Mouse (Mus musculus) urinary bladder, postnatal 10 days (tissue): ENCODE data around the gene Stard5.

Experiments
- DNase-seq: peaks from one replicate; pipeline ENCODE4 v3.0.0; 2022; ENCODE audit warnings: low spot score

Stard5 gene

DNA sequence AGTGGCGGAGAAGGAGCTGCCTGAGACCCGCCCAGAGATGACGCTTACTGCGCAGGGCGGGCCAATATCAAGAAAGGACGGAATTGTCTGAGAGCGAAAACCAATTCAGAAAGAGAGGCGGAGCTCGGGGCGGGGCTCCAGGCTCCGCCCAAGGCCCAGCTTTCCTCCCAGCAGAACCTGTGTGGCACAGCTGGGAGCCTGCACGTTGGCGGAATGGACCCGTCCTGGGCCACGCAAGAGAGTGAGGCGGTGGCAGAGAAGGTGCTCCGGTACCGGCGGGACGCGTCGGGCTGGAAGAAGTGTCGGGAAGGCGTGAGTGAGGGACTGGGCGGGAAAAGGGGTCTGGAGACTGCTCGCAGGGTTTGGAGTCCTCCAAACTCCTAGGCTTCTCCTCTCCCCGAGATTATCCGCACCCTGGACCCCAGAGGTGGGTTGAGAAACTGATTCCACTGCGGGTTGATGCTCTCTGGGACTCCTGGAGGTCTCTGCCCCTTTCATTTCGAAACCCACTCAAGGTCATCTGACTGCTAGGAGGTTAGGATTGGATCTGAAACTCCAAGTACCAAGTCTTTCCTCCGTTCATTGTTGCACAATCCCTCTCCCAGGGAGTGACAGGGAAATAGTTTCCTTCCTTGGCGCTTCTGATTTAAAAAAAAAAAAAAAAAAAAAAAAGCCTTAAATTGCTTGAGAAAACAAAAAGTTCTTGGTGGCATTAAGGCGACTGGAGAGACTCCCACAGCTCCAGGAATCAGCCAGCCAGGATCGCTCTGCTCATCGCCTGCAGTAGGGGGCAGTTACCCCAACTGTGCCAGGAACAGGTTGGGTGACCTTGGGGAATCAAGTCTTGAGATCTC lies at the start of gene Stard5:
Gene Stard5, plus strand, starts transcription at position 132 of the 854 bp plus-strand sequence.
- peak; percentile 67 for DNase-seq

DNA sequence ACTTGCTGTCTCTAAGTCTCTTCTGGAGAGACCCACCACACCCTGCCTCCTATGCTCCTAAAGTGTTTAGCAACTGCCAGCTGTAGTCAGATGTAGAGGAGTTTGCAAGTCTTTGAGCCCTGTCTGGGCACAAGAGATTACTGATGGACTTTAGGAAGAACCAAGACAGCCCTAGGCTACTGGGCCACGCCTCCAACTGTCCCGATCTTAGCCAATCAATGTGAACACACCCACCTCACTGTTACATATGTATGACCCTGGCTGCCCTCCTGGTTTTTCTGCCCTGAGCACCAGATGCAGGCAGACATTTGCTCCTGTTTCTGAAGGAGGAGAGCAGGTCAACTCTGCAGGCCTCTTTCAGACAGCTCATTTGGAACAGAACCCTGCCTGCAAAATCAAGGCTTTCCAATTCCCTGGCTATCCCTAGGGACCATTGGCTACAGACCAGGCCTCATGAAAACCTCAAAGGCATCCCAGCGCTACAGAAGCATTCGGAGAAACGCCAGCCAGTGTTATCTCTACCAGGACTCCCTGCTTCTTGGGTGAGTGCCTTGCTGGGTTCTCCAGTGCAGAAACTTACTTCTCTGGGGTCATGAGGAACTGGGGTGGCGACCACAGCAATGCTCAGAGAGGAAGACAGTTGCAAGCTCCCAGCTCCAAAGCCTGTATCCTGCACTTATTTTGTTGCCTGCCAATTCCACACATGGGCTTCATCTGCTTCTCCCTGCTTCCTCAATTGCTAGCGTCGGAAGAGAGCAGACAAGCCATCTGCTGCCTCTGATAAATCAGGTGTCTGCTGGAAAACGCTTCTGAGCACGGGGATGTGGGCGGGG lies 46.9 kb upstream of the Stard5 start, which contains the start of gene Tmc3:
Gene Tmc3, plus strand, starts transcription at position 289 of the 833 bp plus-strand sequence.
- no peak for DNase-seq

DNA sequence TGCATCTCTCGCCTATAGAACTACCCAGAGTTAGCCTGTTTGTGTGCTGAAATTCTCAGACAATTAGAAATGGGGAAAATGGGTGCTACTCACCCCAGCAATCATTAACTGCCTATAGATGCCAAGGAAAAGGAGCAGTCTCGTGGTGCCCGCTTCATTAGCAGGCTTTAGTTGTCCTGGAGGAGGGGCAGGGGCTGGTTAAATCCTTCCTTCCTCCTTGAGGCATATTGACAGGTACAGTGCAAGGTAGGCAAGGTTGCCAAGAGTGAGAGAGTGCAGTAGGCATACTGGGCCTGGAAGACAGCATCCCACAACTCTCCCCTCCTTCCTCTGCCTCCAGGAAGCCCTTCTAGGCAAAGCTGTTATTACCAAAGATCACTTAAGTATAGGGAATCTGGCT lies 37.7 kb upstream of the Stard5 start:
- DNase-seq: no peak

DNA sequence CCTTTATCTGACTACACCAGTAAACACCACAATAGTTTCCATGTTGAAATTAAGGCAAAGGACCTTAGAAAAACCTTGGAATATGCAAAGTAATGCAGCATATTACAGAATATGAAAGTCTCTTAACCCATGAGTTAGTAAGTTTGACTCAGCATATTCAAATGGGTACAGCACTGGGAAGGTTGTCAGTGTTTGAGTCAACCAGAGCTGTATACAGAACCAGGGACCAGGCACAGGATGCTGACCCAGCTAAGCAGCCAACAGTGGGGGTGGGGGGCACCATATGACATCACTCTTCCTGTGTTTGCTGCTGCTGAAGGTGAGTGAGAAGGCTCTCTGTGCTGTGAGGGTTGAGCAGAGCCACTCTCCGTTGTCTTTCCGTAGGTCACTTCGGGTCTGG lies 34.7 kb upstream of the Stard5 start:
- no peak for DNase-seq

DNA sequence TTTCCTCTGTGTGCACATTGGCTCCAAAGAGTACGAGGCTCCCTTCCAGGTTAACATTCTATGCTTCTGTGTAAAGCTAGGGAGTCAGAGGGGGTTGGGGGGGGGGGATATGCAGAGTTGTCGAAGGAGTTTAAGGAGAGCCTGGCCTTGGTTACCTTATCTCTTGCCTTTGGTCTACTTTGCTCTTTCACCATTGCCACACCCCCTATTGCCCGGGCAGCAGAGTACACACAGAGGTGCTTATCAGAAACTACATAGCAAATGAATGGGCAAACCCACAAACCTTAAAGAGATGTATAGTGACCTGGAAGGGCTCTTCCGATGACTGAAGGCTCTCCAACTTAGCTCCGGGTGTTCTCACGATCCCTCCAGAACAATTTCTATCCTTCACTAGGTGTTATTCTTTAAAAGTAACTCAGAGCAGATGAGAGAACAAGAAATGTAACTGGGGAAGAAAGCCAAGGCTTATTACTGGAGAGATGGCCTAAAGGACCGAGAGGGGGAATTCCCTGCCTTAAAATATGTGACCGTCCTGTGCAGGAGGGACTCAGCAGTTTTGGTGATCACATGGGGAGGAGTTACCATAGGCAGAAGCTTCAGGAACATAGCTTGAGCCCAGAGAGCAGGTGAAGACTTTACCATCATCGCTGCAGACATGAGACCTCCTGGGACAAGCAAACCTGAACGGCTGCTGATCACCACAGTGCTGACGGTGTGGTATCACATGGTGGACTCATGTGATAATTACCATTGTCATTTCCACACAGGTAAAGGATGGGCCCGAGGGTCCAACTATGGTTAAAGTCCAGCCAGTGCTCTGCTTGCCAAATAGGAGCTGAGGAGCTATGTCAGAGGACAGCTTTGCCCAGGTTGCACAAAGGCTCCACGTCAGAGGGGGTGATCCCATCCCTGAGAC lies 32.5 kb upstream of the Stard5 start:
- DNase-seq: no peak

DNA sequence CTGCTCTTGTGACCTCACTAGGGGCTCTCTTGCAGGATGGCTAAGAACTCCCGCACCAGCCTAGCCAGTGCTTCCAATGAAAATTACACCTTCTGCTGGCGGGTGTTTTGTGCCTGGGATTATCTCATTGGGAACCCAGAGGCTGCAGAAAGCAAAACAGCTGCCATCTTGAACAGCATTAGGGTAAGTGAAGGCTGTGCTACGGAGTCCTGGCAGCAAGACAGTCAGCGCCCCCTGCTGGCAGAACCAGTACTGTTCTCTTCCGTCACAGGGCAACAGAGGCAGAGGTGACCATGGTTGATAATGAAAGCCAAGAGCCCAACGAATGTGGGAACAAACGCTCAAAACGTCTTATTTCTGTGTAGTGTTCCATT lies 31.9 kb upstream of the Stard5 start:
- DNase-seq: no peak

DNA sequence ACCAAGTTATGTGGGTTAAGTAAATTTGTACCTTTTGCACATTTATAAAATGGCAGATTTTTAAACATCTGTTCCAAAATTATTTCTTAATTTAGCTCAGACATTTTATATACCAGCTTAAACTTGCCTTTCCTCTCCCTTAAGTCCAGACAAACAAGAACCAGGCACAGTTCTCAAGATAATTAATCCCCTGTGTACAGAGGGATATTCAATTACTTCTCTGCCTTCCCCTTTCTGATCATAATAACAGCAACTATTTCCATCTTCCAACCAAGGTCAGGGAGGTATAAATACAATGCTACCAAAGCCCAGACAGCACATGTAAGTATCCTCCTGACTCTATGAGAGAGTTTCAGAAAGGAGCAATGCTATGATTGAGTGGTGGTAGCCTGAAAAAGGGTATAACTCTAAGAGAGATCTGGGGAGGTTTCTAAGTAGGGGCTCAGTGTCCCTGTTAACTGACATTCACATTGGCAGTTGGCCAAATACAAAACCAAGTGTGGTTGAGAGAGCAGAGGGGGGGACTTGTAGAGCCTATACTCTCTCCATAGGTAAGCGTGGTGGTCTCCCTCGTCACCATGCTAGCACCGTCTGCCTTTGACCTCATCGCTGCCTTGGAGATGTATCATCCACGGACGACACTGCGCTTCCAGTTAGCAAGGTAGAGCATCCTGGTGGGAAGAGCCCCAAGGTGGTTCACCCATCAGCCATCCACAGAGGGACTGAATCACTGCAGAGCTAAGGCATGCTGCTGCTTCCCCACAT lies 27.4 kb upstream of the Stard5 start:
- no peak for DNase-seq

DNA sequence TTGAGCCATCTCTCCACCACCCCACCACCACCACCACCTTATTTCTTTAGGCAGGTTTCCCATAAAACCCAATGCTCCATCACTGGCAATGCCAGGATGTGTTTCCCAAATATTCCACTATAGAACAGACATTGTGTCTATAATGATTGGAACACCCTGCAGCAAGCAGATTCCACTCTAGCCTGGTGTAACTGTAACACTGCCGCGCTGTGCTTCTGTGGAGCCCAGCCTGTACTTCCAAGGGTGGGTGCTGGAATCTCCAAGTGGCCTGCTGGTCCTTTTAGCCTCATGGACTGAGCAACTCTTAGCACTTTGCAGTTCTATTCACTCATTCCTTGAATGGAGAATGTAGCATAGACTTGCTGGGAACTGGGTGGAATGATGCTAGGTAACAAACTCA lies 25.0 kb upstream of the Stard5 start:
- no peak for DNase-seq

DNA sequence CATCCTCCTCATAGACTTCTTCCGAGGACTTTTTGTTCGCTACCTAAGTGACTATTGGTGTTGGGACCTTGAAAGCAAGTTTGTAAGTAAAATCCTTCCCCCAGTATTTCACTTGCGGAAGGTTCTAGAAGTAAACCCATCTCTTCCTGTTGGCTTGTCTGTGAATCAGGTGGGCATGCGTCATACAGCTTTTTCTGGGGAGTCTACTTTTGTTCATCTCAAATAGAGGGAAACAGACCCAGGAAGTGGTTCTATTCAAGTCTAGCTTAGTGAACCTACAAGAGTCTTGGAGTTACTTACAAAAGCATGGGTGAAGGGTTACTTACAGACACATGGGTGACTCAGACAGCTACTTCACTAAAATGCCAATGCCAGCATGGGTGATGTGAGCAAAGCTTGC lies 21.9 kb upstream of the Stard5 start:
- DNase-seq: no peak

DNA sequence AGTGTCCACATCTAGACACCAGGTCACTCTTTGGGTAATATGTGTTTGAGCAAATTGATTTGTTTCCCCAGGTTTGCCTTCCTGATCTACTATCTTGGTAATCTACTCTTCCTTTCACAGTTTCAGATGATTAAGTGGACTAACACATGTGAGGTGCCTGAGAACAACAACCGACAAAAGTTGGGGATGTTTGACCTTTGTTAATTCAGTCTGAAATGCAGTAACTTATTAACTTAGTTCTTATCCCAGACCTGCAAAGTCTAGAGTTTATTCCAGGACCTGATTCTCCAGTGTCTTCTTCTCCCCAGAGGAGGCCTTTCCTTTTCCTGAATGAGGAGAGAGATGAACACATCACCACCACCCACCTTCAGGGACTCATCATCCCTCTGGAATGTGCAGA lies 19.9 kb upstream of the Stard5 start:
- no peak for DNase-seq

DNA sequence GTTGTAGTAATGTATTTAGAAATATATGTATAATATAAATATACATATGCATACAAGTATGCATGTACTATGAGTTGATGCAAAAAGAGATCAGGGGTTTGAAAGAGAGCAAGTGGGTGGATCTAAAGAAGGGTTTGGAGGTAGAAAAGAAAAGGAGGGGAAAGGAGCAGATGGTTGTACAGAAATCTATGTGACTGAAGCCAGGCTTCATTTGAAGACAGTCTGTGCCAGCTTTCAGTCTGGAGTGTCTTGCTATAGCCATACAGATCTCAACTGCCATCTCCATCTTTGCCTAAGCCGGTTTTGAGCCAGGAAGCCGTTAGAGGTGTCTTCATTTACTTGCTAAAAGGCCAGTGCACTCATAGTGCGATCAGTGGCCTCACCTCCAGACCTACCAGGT lies 16.5 kb upstream of the Stard5 start:
- no peak for DNase-seq

DNA sequence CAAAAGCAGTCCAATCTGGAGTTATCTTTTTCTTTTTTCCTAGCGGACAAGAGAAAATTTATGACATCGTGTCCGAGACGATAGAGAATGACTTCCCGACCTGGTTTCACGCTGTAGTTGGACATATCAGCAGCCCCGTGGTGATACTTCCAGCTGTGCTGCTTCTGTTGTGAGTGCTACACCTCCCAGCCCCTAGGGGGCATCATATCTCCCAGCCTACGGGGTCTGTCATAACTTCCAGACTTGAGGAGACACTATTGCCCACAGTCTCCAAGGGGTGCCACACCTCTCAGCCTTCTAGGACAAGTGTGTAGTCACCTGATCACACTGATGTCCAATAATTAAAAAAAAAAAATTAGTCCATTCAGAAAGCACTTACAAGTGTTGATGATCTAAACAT lies 15.9 kb upstream of the Stard5 start:
- DNase-seq: no peak

DNA sequence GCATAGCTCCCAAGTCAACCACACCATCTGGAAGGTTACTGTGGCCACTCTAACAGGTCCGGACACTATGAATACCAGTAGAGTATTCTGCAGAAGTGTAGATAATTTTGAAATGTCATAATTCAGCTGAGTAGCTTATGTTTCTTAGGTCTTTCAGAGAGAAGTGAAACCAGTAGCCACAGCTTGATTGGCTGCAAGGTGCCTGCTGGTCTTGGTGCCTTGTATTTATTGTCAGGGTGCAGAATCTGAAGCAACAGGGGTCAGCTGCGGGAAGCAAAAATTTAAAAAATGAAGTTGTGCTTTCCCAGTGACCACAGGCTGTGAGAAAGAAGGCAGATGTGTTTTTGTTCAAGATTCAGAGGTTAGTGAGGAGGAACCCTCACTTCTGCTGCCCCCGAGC lies 15.5 kb upstream of the Stard5 start:
- no peak for DNase-seq

DNA sequence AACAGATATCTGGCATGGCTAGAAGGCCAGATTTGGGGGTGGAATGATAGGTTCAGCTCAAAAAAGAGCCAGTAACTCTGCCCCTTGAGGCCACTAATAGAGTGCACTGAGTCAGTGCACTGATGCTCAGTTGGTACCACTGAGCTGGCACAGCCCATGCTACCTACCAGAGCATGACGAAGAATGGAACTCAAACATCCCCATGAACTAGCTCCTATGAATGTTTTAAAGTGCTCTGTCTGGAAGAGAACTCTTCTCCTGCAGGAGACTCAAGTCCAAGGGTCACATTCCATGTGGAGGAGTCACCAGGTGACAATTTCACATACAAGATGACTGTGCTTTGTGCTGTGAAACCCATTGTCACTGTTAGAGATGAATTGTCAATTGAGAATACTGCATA lies 13.1 kb upstream of the Stard5 start:
- no peak for DNase-seq

DNA sequence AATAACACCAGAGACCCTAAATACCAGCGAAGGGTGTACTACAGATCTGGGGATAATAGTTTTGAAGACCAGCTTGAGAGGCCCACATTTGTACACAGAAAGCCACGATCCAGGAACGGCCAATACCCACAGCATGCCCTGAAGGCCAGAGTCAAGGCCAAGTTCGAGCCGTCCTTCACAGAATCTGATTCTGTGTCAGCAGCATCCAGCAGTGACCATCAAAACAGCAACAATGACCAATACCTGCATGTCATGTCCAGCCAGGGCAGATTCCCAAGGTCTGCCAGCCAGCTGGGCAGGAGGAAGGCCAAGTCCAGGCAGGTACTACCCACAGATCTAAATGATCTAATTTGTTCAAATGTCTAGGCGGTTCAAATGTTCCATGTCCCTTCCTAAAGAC lies 9.2 kb upstream of the Stard5 start:
- DNase-seq: no peak

DNA sequence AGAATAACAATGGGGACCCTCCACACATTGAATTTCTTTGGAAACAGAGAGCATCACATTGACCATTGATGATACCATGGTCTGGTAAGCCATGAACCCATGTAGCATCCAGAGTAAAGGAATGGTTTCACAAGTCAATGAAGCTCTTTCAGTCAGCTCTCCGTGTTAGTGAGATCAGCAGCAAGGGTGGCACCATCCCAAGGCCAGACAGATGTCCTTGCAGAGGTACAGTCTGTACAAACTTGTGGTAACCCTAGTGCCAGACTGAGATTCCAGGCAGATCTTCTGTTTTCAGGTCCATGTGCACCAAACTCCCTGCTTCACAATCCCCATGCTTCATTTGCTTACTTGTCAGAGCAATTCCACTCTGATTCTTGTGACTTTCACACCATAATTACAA lies 7.7 kb upstream of the Stard5 start:
- DNase-seq: no peak

DNA sequence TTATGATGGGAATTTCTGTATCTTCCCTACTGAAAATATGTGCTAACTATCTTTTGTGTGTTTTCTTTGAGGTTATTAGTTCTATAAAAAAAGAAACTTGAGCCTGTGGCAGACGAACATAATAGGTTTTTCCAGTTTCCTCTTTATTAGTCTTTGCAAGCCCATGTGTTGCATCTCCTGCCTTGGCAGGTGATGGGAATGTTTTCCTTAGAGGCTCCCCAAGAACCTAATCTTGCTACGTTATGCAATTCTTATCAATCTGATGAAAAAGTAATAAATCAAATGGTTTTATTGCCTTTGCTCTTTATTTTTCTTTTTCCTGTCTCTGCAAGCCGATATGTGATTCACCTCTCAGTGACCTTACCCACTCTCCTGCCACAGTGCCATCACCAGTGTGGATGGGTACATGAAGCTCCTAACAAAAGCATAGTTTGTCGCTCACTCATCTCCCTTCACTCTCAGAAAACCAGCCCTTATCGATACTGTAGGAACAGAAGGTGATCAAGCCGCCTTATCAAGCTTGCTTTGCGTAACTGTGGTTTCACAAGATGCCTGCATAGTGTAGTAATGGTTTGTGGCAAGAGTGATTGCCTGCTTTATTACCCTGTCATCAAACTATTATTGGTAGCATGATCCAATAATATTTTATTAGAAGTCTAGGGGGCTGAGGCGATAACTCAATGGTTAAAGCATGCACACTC lies 5.1 kb upstream of the Stard5 start:
- no peak for DNase-seq

DNA sequence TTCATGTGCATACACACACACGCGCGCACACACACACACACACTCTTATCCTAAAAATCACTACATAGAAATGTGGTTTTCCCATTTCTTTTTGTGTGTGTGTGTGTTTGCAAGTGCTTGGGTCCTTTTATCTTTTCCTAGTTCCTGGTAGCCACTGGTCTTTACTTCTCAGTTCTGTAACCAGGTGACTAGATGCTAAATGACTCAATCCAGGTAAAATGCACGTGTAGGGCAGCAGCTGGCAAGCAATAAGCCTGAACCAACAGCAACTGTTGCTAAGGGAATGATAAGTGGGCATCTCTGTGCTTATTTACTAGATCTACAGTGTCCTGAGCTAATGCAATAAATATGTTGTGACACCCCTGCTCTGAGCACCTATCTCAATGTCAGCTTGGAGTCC lies 4.4 kb upstream of the Stard5 start:
- no peak for DNase-seq

DNA sequence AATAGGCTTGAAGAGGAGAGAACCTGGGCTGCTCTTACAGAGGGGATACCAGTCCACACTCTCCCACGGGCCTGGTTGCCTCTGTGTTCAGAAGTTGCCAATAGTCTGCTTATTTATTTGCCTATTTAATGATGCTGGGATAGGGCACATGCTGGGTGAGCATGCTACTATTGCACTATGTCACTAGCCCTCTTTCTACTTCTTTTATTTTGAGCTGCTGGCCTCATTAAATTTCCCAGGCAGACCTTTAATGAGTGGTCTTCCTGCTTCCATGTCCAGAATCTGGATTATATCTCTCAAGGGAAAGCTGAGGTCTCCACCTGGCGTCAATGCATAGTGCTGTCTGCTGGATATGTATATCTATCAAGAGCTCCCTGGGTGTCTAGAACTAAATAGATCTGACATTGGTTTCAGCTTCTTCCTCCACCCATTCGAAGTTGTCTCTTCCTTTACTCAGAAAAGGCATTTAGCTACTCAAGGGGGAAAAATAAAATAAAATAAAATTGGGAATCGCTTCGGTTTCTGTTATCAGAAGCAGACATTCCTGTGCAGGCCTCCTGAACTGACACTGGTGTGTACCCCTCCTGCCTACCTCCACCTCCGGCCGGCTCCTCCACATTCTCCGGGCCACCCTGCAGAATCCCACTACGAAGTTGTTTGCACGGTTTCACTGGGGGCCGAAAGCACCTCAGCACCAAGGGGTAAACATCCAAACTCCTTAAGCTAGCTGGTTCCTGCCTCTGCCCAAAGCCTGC lies 509 bp upstream of the Stard5 start:
- no peak for DNase-seq

DNA sequence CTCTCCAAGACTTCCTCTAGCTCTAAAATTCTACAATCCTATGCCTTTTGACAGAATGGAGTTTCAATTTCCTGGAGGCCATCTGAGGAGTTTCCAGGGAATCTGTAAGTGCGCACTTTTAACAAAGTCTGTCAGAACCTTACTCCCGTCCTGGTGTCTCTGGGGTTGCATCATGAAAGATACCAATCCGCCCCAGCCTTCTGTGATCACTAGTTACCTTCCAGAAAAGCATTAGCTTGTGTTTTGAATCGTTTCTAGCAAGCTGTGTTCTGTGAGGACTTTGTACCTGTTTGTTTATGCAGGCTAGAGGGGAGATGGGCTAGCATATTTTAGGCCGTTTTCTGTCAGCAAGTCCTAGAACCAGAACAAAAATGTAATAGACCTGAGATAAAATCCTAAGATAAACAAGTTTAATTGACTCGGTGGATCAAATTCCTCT lies 942 bp downstream of the Stard5 start:
- no peak for DNase-seq
